Mouse (Mus musculus) erythroblast, embryonic 14.5 days (primary cell): ENCODE data around the gene Pdzrn3.

Experiments
- GATA1 ChIP-seq: IDR thresholded peaks from 2 replicates; pipeline ENCODE4 v1.6.1; 2012; ENCODE audit warnings: low read length, inconsistent platforms, mixed read lengths
- TAL1 ChIP-seq: IDR thresholded peaks from 3 replicates; pipeline ENCODE4 v1.6.1; 2012; ENCODE audit warnings: low read length, inconsistent platforms, mixed read lengths

GRCm38 (mm10) chr6:101195891-101196290 lies 181.8 kb downstream of the Pdzrn3 start:
- no peak for TF ChIP-seq GATA1
- TF ChIP-seq TAL1: no peak
